Mouse (Mus musculus): ENCODE measurements around the gene Strip2.

DNA sequence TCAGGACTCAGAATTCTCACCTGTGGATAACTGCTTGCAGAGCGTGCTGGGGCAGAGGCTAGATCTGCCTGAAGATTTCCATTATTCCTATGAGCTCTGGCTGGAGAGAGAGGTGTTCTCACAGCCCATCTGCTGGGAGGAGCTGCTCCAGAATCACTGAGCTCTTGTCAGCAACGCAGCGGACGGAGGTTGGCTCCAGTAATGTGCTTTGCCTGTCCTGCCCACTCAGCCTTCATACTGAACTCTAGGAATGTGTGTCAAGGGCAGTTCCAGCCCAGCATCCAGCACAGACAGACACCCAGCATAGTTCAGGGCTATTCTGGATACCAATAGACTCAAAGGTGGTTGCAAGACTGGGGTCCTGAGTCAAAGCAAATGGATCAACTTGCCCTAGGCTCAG, 39.9 kb downstream of the Strip2 start:
- TF ChIP-seq USF1 (IDR thresholded peaks at IDR 0.05; ENCODE audit: low read depth): no peak
- no peak for TF ChIP-seq POLR2A (IDR thresholded peaks at IDR 0.05; ENCODE audit: insufficient read length, low read depth)
- TF ChIP-seq MYOD1 (IDR thresholded peaks at IDR 0.05; ENCODE audit: control insufficient read depth in 1 of 3, insufficient read length in 2 of 3, low read depth in 2 of 3): no peak
- no peak for TF ChIP-seq POLR2AphosphoS2 (IDR thresholded peaks at IDR 0.05; ENCODE audit: insufficient read length, low read depth)
- no peak for TF ChIP-seq MYOG (IDR thresholded peaks at IDR 0.05; ENCODE audit: control insufficient read depth in 1 of 3, insufficient read depth in 1 of 3, insufficient read length in 2 of 3, low read depth in 2 of 3)
- no peak for TF ChIP-seq CEBPB (IDR thresholded peaks at IDR 0.05; ENCODE audit: insufficient read depth, poor library complexity, severe bottlenecking)
